Mouse (Mus musculus) kidney, adult 18-20 months (tissue): ENCODE measurements around the gene Shbg.

Experiments
- DNase-seq: peaks from one replicate; pipeline ENCODE4 v3.0.0; 2021

Shbg gene

GRCm38 (mm10) chr11:69617805-69618204 lies at the start of gene Shbg:
Shbg (minus strand) TSS chr11:69617905.
- no peak for DNase-seq

GRCm38 (mm10) chr11:69666665-69667005 lies 48.9 kb upstream of the Shbg start:
- DNase-seq: no peak

- no peak for DNase-seq
Observed at GRCm38 (mm10) chr11:69665961-69666664, 48.4 kb upstream of the Shbg start, which contains the start of gene Cd68. Cd68 (minus strand) TSS chr11:69666153.

GRCm38 (mm10) chr11:69665457-69665960 lies 47.8 kb upstream of the Shbg start:
- no peak for DNase-seq

- no peak for DNase-seq
Observed at GRCm38 (mm10) chr11:69664841-69665240, 47.1 kb upstream of the Shbg start.

GRCm38 (mm10) chr11:69663795-69664194 lies 46.1 kb upstream of the Shbg start:
- DNase-seq: no peak

GRCm38 (mm10) chr11:69662967-69663671 lies 45.4 kb upstream of the Shbg start:
- no peak for DNase-seq

GRCm38 (mm10) chr11:69662213-69662966 lies 44.7 kb upstream of the Shbg start, which contains the start of gene Mpdu1:
Mpdu1 (minus strand) TSS chr11:69662642.
- DNase-seq: peak; percentile 93

- no peak for DNase-seq
Observed at GRCm38 (mm10) chr11:69661221-69661881, 43.6 kb upstream of the Shbg start.

- no peak for DNase-seq
Observed at GRCm38 (mm10) chr11:69657462-69657881, 39.8 kb upstream of the Shbg start.

- DNase-seq: peak; percentile 52
Observed at GRCm38 (mm10) chr11:69656617-69657461, 39.1 kb upstream of the Shbg start.

GRCm38 (mm10) chr11:69656065-69656455 lies 38.4 kb upstream of the Shbg start:
- DNase-seq: no peak

- peak; percentile 77 for DNase-seq
Observed at GRCm38 (mm10) chr11:69655264-69656064, 37.8 kb upstream of the Shbg start, which contains the start of gene Sox15. Sox15 (plus strand) TSS chr11:69655314.

GRCm38 (mm10) chr11:69654760-69655159 lies 37.1 kb upstream of the Shbg start:
- no peak for DNase-seq

GRCm38 (mm10) chr11:69653399-69653798 lies 35.7 kb upstream of the Shbg start:
- no peak for DNase-seq

GRCm38 (mm10) chr11:69645860-69646259 lies 28.2 kb upstream of the Shbg start:
- DNase-seq: no peak

- DNase-seq: no peak
Observed at GRCm38 (mm10) chr11:69635471-69635870, 17.8 kb upstream of the Shbg start.

- no peak for DNase-seq
Observed at GRCm38 (mm10) chr11:69633128-69633866, 15.6 kb upstream of the Shbg start.

- DNase-seq: peak; percentile 100
Observed at GRCm38 (mm10) chr11:69632284-69633089, 14.8 kb upstream of the Shbg start, which contains the start of gene Fxr2. Fxr2 (plus strand) TSS chr11:69632990.
